In genomic region chr4:37034200-37034599, GRCm38 (mm10) we compare ENCODE assay signal across 9 mouse cellular contexts.
A peak's percentile ranks its signal among the peaks of the same experiment; 100 is the strongest.
DNase-seq lines count a peak whose midpoint lies in the region; ATAC-seq lines count a peak whose summit lies in the region.
"Had no signal": no experiment of that assay in that cellular context is flagged by ENCODE, and none has a peak within 500 bp of the region (broad histone marks: within the 10 kb centered on the region; RNA-seq: fewer than 3 reads in every experiment).

No protein-coding gene starts in this region.

- H3K9ac ChIP-seq in limb, embryonic 11.5 days (ENCODE audit: low read length): no peak overlapping the region
- H3K9ac ChIP-seq: midbrain, embryonic 12.5 days had no signal

- H3K4me3 ChIP-seq in limb, embryonic 11.5 days (ENCODE audit: low read depth, low read length): no peak overlapping the region
- H3K4me3 ChIP-seq in limb, embryonic 10.5 days: no peak overlapping the region
- H3K4me3 ChIP-seq: midbrain, embryonic 12.5 days had no signal

- H3K27ac ChIP-seq in limb, embryonic 11.5 days (replicated peaks; ENCODE audit: low read depth, low read length): no peak overlapping the region
- no peak overlapping the region for H3K27ac ChIP-seq in limb, embryonic 10.5 days
- H3K27ac ChIP-seq: midbrain, embryonic 12.5 days had no signal

- peak; percentile 21 for DNase-seq in limb, embryonic 11.5 days (ENCODE audit: low spot score)
- DNase-seq in limb, embryonic 10.5 days (ENCODE audit: low spot score): no peak
- peak; percentile 5 to 20 for DNase-seq in frontal cortex, postnatal 25 days (ENCODE audit: low spot score in 2 of 2)
- DNase-seq in layer of hippocampus, postnatal 36 days: peak; percentile 18 to 29
- DNase-seq in right cerebral cortex, adult 2 months (ENCODE audit: low spot score in 2 of 2): peak; percentile 62 to 71
- no peak for DNase-seq in adipocyte (ENCODE audit: low spot score)
- no peak for DNase-seq in thymus, postnatal 25 days

- H3K4me1 ChIP-seq in limb, embryonic 11.5 days (ENCODE audit: control insufficient read depth, insufficient read depth, low read length): no peaks in the 10 kb centered on the region
- H3K4me1 ChIP-seq in limb, embryonic 10.5 days: no peaks in the 10 kb centered on the region
- H3K4me1 ChIP-seq: midbrain, embryonic 12.5 days had no signal

- H3K9me3 ChIP-seq in limb, embryonic 11.5 days (ENCODE audit: control insufficient read depth, low read length): no peaks in the 10 kb centered on the region
- H3K9me3 ChIP-seq in limb, embryonic 10.5 days (replicated peaks): no peaks in the 10 kb centered on the region
- H3K9me3 ChIP-seq: midbrain, embryonic 12.5 days had no signal

- no peaks in the 10 kb centered on the region for H3K27me3 ChIP-seq in limb, embryonic 11.5 days (ENCODE audit: control insufficient read depth, insufficient read depth, low read length)
- no peaks in the 10 kb centered on the region for H3K27me3 ChIP-seq in limb, embryonic 10.5 days (ENCODE audit: low read depth, poor library complexity, severe bottlenecking)
- H3K27me3 ChIP-seq: midbrain, embryonic 12.5 days; Patski had no signal

- 79% methylated on average over 13 of the region's 13 CpGs for WGBS in limb, embryonic 11.5 days
- 88% methylated on average over 13 of the region's 13 CpGs for WGBS in limb, embryonic 10.5 days

- no peak for ATAC-seq in limb, embryonic 11.5 days (ENCODE audit: insufficient number of reproducible peaks, low FRiP score, low TSS enrichment, low read depth)
- ATAC-seq: Patski had no signal

- no peaks in the 10 kb centered on the region for H3K36me3 ChIP-seq in limb, embryonic 11.5 days (ENCODE audit: control insufficient read depth, insufficient read depth, low read length)
- H3K36me3 ChIP-seq in limb, embryonic 10.5 days: no peaks in the 10 kb centered on the region
- H3K36me3 ChIP-seq: midbrain, embryonic 12.5 days had no signal

- no peak overlapping the region for H3K4me2 ChIP-seq in limb, embryonic 11.5 days (ENCODE audit: low read depth, severe bottlenecking)
- H3K4me2 ChIP-seq: midbrain, embryonic 12.5 days had no signal

Comparison
In these comparisons a context has a peak if more than half of its experiments do, and no peak if none do; other contexts are left out.
1. DNase-seq: peak in limb, embryonic 11.5 days (single experiment), frontal cortex, postnatal 25 days (2 of 2), layer of hippocampus, postnatal 36 days (2 of 2) and right cerebral cortex, adult 2 months (2 of 2); none in limb, embryonic 10.5 days (single experiment), adipocyte (single experiment) and thymus, postnatal 25 days (single experiment).